Mouse (Mus musculus): ENCODE results near the gene Slc25a30.
A peak's percentile ranks its signal among the peaks of the same experiment; 100 is the strongest.
"Not testable (repeated sequence)": the region's sequence is repeated elsewhere in the genome, so short reads cannot be mapped to it uniquely, and the experiment has no call there.

The Slc25a30 gene

GRCm38 (mm10) chr14:75793110-75793509, 6.3 kb upstream of the Slc25a30 start:
- no peak for DNase-seq (ENCODE audit: low read depth, low spot score)

- no peak for DNase-seq (ENCODE audit: low read depth, low spot score)
These were observed 4.5 kb upstream of the Slc25a30 start for GRCm38 (mm10) chr14:75791372-75791771.

GRCm38 (mm10) chr14:75790411-75790996, 3.7 kb upstream of the Slc25a30 start:
- no peak for DNase-seq (ENCODE audit: low read depth, low spot score)

GRCm38 (mm10) chr14:75789291-75789690, 2.5 kb upstream of the Slc25a30 start:
- DNase-seq (ENCODE audit: low read depth, low spot score): no peak

GRCm38 (mm10) chr14:75787794-75788175, 948 bp upstream of the Slc25a30 start:
- DNase-seq (ENCODE audit: low read depth, low spot score): no peak

GRCm38 (mm10) chr14:75786424-75786867, 391 bp downstream of the Slc25a30 start:
- DNase-seq (ENCODE audit: low read depth, low spot score): peak; percentile 28

- no peak for DNase-seq (ENCODE audit: low read depth, low spot score)
These were observed 6.9 kb downstream of the Slc25a30 start for GRCm38 (mm10) chr14:75779913-75780312.

GRCm38 (mm10) chr14:75776637-75777036, 10.2 kb downstream of the Slc25a30 start:
- DNase-seq (ENCODE audit: low read depth, low spot score): no peak

- no peak for DNase-seq (ENCODE audit: low read depth, low spot score)
These were observed 13.4 kb downstream of the Slc25a30 start for GRCm38 (mm10) chr14:75773431-75773830.

GRCm38 (mm10) chr14:75772407-75772806, 14.4 kb downstream of the Slc25a30 start:
- not testable (repeated sequence) for DNase-seq (ENCODE audit: low read depth, low spot score)

GRCm38 (mm10) chr14:75771101-75771501, 15.7 kb downstream of the Slc25a30 start:
- no peak for DNase-seq (ENCODE audit: low read depth, low spot score)

- DNase-seq (ENCODE audit: low read depth, low spot score): no peak
These were observed 17.5 kb downstream of the Slc25a30 start for GRCm38 (mm10) chr14:75769334-75769733.

- DNase-seq (ENCODE audit: low read depth, low spot score): no peak
These were observed 18.6 kb downstream of the Slc25a30 start for GRCm38 (mm10) chr14:75768275-75768608.

GRCm38 (mm10) chr14:75767492-75768274, 19.2 kb downstream of the Slc25a30 start:
- peak; percentile 68 for DNase-seq (ENCODE audit: low read depth, low spot score)

GRCm38 (mm10) chr14:75761028-75761805, 25.6 kb downstream of the Slc25a30 start:
- no peak for DNase-seq (ENCODE audit: low read depth, low spot score)

- no peak for DNase-seq (ENCODE audit: low read depth, low spot score)
These were observed 28.4 kb downstream of the Slc25a30 start for GRCm38 (mm10) chr14:75758401-75758800.

- no peak for DNase-seq (ENCODE audit: low read depth, low spot score)
These were observed 29.0 kb downstream of the Slc25a30 start for GRCm38 (mm10) chr14:75757821-75758220.

- no peak for DNase-seq (ENCODE audit: low read depth, low spot score)
These were observed 29.9 kb downstream of the Slc25a30 start for GRCm38 (mm10) chr14:75756971-75757370.

GRCm38 (mm10) chr14:75753991-75754817, 32.6 kb downstream of the Slc25a30 start, which contains the start of gene Cog3:
Gene Cog3 (minus strand): TSS chr14:75754517.
- DNase-seq (ENCODE audit: low read depth, low spot score): peak; percentile 96

- no peak for DNase-seq (ENCODE audit: low read depth, low spot score)
These were observed 33.6 kb downstream of the Slc25a30 start for GRCm38 (mm10) chr14:75753206-75753605.

GRCm38 (mm10) chr14:75751040-75751439, 35.8 kb downstream of the Slc25a30 start:
- DNase-seq (ENCODE audit: low read depth, low spot score): no peak
